Mouse (Mus musculus) heart, embryonic 12.5 days (tissue): ENCODE measurements around the gene Cfap97d1. TPM values are rescaled to one million over a fixed set of nuclear protein-coding genes. Genes with fewer than 3 reads are reported as not detected.
A peak's percentile ranks its signal among the peaks of the same experiment; 100 is the strongest.

Experiments used
- ATAC-seq: fragments of 200-750 bp; cut with Nextera tagmentation; 2 replicates; pipeline ENCODE4 v1.8.0; 2017; ENCODE audit warnings: moderate TSS enrichment, moderate library complexity; ENCODE audit not compliant: insufficient number of reproducible peaks, low FRiP score
- H3K27ac ChIP-seq: fragments of 300-500 bp; sonication (generic); 2 replicates; pipeline ENCODE4 v1.5.1; 2016; ENCODE audit warnings: mild to moderate bottlenecking, moderate library complexity; ENCODE audit not compliant: poor library complexity, severe bottlenecking
- H3K27me3 ChIP-seq: fragments of 300-500 bp; sonication (generic); replicated peaks from 2 replicates; pipeline ENCODE4 v1.6.1; 2016; ENCODE audit warnings: mild to moderate bottlenecking, moderate library complexity
- H3K36me3 ChIP-seq: fragments of 300-500 bp; sonication (generic); 2 replicates; pipeline ENCODE4 v1.6.1; 2016; ENCODE audit warnings: mild to moderate bottlenecking, moderate library complexity
- H3K4me1 ChIP-seq: fragments of 300-500 bp; sonication (generic); replicated peaks from 2 replicates; pipeline ENCODE4 v1.6.1; 2016; ENCODE audit warnings: mild to moderate bottlenecking
- H3K4me2 ChIP-seq: fragments of 300-500 bp; sonication (generic); 2 replicates; pipeline ENCODE4 v1.6.1; 2016; ENCODE audit warnings: mild to moderate bottlenecking, moderate library complexity
- H3K4me3 ChIP-seq: fragments of 300-500 bp; sonication (generic); 2 replicates; pipeline ENCODE4 v1.5.1; 2016; ENCODE audit warnings: mild to moderate bottlenecking
- H3K9ac ChIP-seq: fragments of 300-500 bp; sonication (generic); 2 replicates; pipeline ENCODE4 v1.6.1; 2016; ENCODE audit warnings: mild to moderate bottlenecking, moderate library complexity
- H3K9me3 ChIP-seq: fragments of 300-500 bp; sonication (generic); replicated peaks from 2 replicates; pipeline ENCODE4 v1.6.1; 2016; ENCODE audit warnings: mild to moderate bottlenecking, moderate library complexity
- WGBS: fragments of 180-500 bp; shearing (Covaris S2); methylation state at CpG from one replicate; pipeline ENCODE4 v1.1.7; 2016; 5-methylcytosine and 5-hydroxymethylcytosine counted together
- polyA plus RNA-seq: library from polyadenylated mRNA; unstranded; fragments of >200 nt; fragmentation: Nextera tagmentation; extraction: Ambion mirVana; gene quantifications from 2 replicates; pipeline ENCODE4 v1.2.1, GENCODE M21; 2016

Cfap97d1 gene
- polyA plus RNA-seq, 1 experiment from 2014 or later = not detected

GRCm38 (mm10) chr11:102008372-102008771, 24.3 kb downstream of the Cfap97d1 start:
- ATAC-seq = no peak
- Histone ChIP-seq H3K36me3 (peaks cover 6% of the 10 kb centered on the region; the same call in 1 of the 2 replicates), H3K9me3 (0 out of 2 replicates have a peak, but pooled peaks cover 4% of the 10 kb centered on the region), H3K27ac (0 out of 2 replicates have a peak overlapping the region, but pooled peaks have one; percentile 7), H3K9ac (no peak overlapping the region), H3K4me2 (no peak overlapping the region), H3K27me3 (no peaks in the 10 kb centered on the region), H3K4me3 (no peak overlapping the region), H3K4me1 (no peaks in the 10 kb centered on the region; the same call in 1 of the 2 replicates)
- 85% methylated on average over 8 of the region's 8 CpGs for WGBS

DNA sequence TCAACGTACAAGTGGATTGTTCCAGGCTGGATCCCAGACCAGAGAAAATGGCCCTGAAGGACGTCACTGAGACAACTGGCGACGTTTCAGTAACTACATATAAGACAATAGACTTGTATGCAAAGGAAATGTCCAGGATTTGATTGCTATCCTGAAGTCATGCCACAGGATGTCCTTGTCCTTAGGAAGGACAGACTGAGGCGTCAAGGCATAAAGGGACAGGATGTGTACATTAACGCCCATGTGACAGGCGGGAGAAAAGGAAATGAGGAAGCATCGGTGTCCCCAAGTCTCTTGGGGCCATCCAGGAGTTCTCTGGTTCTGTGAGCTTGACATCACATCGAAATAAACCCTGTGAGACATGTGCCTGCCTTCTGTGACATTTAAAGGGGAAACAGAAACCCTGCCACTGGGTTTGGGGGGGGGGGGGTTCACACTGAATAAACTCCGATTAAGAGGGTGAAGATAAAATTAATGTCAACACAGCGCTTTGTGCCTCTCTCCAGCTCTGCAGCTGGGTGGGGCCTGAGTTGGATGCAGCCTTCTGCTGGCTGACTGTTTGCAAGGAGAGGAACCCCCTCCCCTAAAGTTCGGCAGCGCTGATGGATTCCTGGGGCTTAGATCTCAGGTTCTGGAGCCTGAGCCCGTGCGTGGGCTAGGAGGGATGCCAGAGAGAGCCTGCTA, 25.0 kb downstream of the Cfap97d1 start:
- 0 out of 2 replicates have a peak, but pooled peaks cover 4% of the 10 kb centered on the region for H3K9me3 ChIP-seq
- no peaks in the 10 kb centered on the region; the same call in 1 of the 2 replicates for H3K4me1 ChIP-seq
- H3K4me2 ChIP-seq = no peak overlapping the region
- peaks cover 4% of the 10 kb centered on the region; the same call in 1 of the 2 replicates for H3K36me3 ChIP-seq
- H3K4me3 ChIP-seq = no peak overlapping the region
- no peaks in the 10 kb centered on the region for H3K27me3 ChIP-seq
- H3K27ac ChIP-seq = 0 out of 2 replicates have a peak overlapping the region, but pooled peaks have one; percentile 2
- peak; percentile 64 for ATAC-seq
- WGBS = 61% methylated on average over 15 of the region's 15 CpGs
- no peak overlapping the region for H3K9ac ChIP-seq

GRCm38 (mm10) chr11:102010140-102010539, 26.1 kb downstream of the Cfap97d1 start:
- Histone ChIP-seq H3K36me3 (no peaks in the 10 kb centered on the region; the same call in 1 of the 2 replicates), H3K27ac (no peak overlapping the region), H3K4me2 (no peak overlapping the region), H3K4me1 (no peaks in the 10 kb centered on the region; the same call in 1 of the 2 replicates), H3K9me3 (no peaks in the 10 kb centered on the region), H3K27me3 (no peaks in the 10 kb centered on the region), H3K4me3 (no peak overlapping the region), H3K9ac (no peak overlapping the region)
- WGBS = 80% methylated on average over 13 of the region's 13 CpGs
- ATAC-seq = no peak

DNA sequence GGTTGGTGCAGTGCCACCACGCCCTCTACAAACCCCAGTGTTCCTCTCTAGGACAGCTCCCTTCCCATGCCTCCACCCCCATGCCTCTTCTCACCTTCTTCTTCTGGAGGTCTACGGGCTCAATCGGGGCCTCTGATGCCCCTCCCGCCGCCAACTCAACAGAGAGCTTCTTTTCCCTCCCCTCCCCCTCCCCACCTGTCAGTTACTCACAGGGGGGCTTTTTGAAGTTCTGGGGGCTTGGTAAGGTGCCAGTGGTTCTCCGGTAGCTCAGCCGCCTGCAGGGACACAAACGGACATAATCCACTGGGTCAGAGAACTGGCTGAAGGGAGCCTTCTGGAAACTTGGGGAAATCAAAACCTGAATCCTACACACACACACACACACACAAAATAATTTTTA, 27.4 kb downstream of the Cfap97d1 start:
- no peak overlapping the region for H3K27ac ChIP-seq
- H3K36me3 ChIP-seq = no peaks in the 10 kb centered on the region; the same call in 1 of the 2 replicates
- no peak overlapping the region for H3K4me2 ChIP-seq
- WGBS = 70% methylated on average over 8 of the region's 8 CpGs
- no peaks in the 10 kb centered on the region for H3K9me3 ChIP-seq
- H3K27me3 ChIP-seq = no peaks in the 10 kb centered on the region
- no peak overlapping the region for H3K4me3 ChIP-seq
- peaks cover 5% of the 10 kb centered on the region; the same call in 1 of the 2 replicates for H3K4me1 ChIP-seq
- H3K9ac ChIP-seq = no peak overlapping the region
- ATAC-seq = no peak

GRCm38 (mm10) chr11:102013201-102013600, 29.1 kb downstream of the Cfap97d1 start:
- peaks cover 4% of the 10 kb centered on the region for H3K36me3 ChIP-seq
- H3K4me3 ChIP-seq = no peak overlapping the region
- no peak overlapping the region for H3K27ac ChIP-seq
- H3K4me2 ChIP-seq = no peak overlapping the region
- H3K27me3 ChIP-seq = no peaks in the 10 kb centered on the region
- 79% methylated on average over 8 of the region's 8 CpGs for WGBS
- H3K4me1 ChIP-seq = peaks cover 9% of the 10 kb centered on the region; the same call in 1 of the 2 replicates
- no peak overlapping the region for H3K9ac ChIP-seq
- ATAC-seq = no peak
- H3K9me3 ChIP-seq = no peaks in the 10 kb centered on the region

- no peak for ATAC-seq
- Histone ChIP-seq H3K27ac (no peak overlapping the region), H3K9me3 (no peaks in the 10 kb centered on the region), H3K36me3 (peaks cover 4% of the 10 kb centered on the region), H3K4me1 (peaks cover 9% of the 10 kb centered on the region; the same call in 1 of the 2 replicates), H3K27me3 (no peaks in the 10 kb centered on the region), H3K9ac (0 out of 2 replicates have a peak overlapping the region, but pooled peaks have one; percentile 5), H3K4me2 (no peak overlapping the region), H3K4me3 (no peak overlapping the region)
- WGBS = 69% methylated on average over 6 of the region's 6 CpGs
These were observed 31.4 kb downstream of the Cfap97d1 start for GRCm38 (mm10) chr11:102015472-102015871.

- ATAC-seq = no peak
- no peak overlapping the region for H3K9ac ChIP-seq
- H3K4me3 ChIP-seq = no peak overlapping the region
- peak overlapping the region; percentile 30; the same call in 1 of the 2 replicates for H3K27ac ChIP-seq
- no peak overlapping the region for H3K4me2 ChIP-seq
- peaks cover 9% of the 10 kb centered on the region; the same call in 1 of the 2 replicates for H3K4me1 ChIP-seq
- H3K27me3 ChIP-seq = no peaks in the 10 kb centered on the region
- WGBS = 79% methylated on average over 1 of the region's 1 CpGs
- peaks cover 4% of the 10 kb centered on the region for H3K36me3 ChIP-seq
- no peaks in the 10 kb centered on the region for H3K9me3 ChIP-seq
These were observed 32.1 kb downstream of the Cfap97d1 start for GRCm38 (mm10) chr11:102016136-102016535.

DNA sequence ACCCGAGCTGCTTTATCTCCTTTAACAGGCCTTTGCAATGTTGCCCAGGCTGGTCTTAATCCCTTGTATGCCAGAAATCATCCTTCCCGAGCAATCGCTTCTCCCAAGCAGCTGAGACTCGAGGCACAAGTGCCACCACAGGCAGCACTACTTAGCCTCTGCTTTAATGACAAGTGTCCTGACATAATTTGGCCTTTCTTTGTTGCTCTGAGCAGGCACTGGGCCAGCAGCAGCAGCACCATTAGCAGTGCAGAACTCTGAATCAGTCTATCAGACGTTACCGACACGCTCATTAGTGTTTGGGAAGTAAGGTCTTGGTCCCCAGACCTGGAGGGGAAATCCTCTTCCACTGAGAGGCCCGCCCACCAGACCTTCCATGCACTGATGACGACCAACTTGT, 35.7 kb downstream of the Cfap97d1 start:
- Histone ChIP-seq H3K9me3 (no peaks in the 10 kb centered on the region), H3K4me2 (no peak overlapping the region), H3K4me3 (no peak overlapping the region), H3K27me3 (peaks cover 13% of the 10 kb centered on the region; the same call in 1 of the 2 replicates), H3K9ac (no peak overlapping the region), H3K4me1 (peaks cover 9% of the 10 kb centered on the region; the same call in 1 of the 2 replicates), H3K36me3 (peaks cover 7% of the 10 kb centered on the region; the same call in 1 of the 2 replicates), H3K27ac (no peak overlapping the region)
- 74% methylated on average over 9 of the region's 9 CpGs for WGBS
- no peak for ATAC-seq

DNA sequence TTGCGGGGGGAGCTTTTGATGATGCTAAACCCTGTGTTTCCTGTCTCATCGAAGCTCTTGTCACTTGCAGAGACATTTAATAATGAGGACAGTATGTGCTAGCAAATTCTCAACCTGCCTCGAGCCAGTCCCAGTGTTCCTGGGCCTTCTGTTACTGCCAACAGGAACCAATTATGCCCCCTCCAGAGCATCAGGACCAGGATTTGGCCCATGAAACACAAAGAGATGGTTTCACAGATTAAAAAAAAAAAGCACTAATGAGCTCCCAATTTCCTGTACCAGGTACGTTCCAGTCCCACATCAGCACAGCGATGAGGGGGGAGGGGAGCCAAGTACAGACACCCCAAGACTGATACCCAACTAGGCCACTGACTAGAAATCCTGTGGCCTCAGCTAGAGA, 37.1 kb downstream of the Cfap97d1 start:
- no peaks in the 10 kb centered on the region for H3K9me3 ChIP-seq
- WGBS = 86% methylated on average over 5 of the region's 5 CpGs
- H3K4me2 ChIP-seq = no peak overlapping the region
- no peak overlapping the region for H3K27ac ChIP-seq
- ATAC-seq = no peak
- H3K4me3 ChIP-seq = no peak overlapping the region
- no peak overlapping the region for H3K9ac ChIP-seq
- peaks cover 7% of the 10 kb centered on the region; the same call in 1 of the 2 replicates for H3K36me3 ChIP-seq
- peaks cover 14% of the 10 kb centered on the region for H3K4me1 ChIP-seq
- H3K27me3 ChIP-seq = peaks cover 23% of the 10 kb centered on the region

GRCm38 (mm10) chr11:102023406-102023805, 39.3 kb downstream of the Cfap97d1 start:
- Histone ChIP-seq H3K4me1 (peaks cover 19% of the 10 kb centered on the region), H3K27ac (no peak overlapping the region), H3K9ac (no peak overlapping the region), H3K36me3 (0 out of 2 replicates have a peak, but pooled peaks cover 3% of the 10 kb centered on the region), H3K9me3 (no peaks in the 10 kb centered on the region), H3K4me2 (no peak overlapping the region), H3K4me3 (no peak overlapping the region), H3K27me3 (peaks cover 28% of the 10 kb centered on the region)
- 82% methylated on average over 13 of the region's 13 CpGs for WGBS
- ATAC-seq = no peak

- Histone ChIP-seq H3K4me1 (peaks cover 19% of the 10 kb centered on the region), H3K36me3 (0 out of 2 replicates have a peak, but pooled peaks cover 3% of the 10 kb centered on the region), H3K9ac (no peak overlapping the region), H3K4me2 (no peak overlapping the region), H3K9me3 (no peaks in the 10 kb centered on the region), H3K27me3 (peaks cover 29% of the 10 kb centered on the region), H3K27ac (no peak overlapping the region), H3K4me3 (no peak overlapping the region)
- WGBS = 75% methylated on average over 6 of the region's 6 CpGs
- ATAC-seq = no peak
These were observed 40.1 kb downstream of the Cfap97d1 start for GRCm38 (mm10) chr11:102024084-102024758.
